Mouse (Mus musculus): ENCODE results near the gene Clta.

- TF ChIP-seq CTCF (IDR thresholded peaks at IDR 0.05; ENCODE audit: low read depth, low read length) (no peak), GATA1 (IDR thresholded peaks at IDR 0.05; ENCODE audit: borderline replicate concordance, low read length) (no peak), POLR2AphosphoS5 (IDR thresholded peaks at IDR 0.05; ENCODE audit: insufficient replicate concordance, low read depth, low read length) (no peak), TAL1 (conservative IDR thresholded peaks at IDR 0.05; ENCODE audit: low read depth, low read length) (no peak)
Observed at GRCm38 (mm10) chr4:44016071-44016470, 11.8 kb downstream of the Clta start.

Measured in G1E (cell line).